Mouse (Mus musculus) megakaryocyte progenitor cell, adult 5-6 weeks (primary cell): ENCODE results near the gene Ajm1. TPM values are rescaled to one million over a fixed set of nuclear protein-coding genes. Genes with fewer than 3 reads are reported as not detected.

Source experiments
- ATAC-seq: replicated peaks from 2 replicates; pipeline ENCODE4 v1.8.0; 2016; ENCODE audit warnings: mild to moderate bottlenecking, moderate TSS enrichment, inconsistent platforms; ENCODE audit not compliant: poor library complexity
- total RNA-seq, 2 experiments: library from RNA; stranded (forward) in 1 of 2; stranded (reverse) in 1 of 2; fragments of 157-497, 149-512 nt in 1 of 2; fragments of 200-1000 nt in 1 of 2; gene quantifications; 2 replicates each; pipeline versions ENCODE4 v1.2.3 to v1.2.4; 2015 to 2017

Ajm1 gene
- not detected in 2 replicates for total RNA-seq (2015)
- 0.10 TPM in 1 of 2 replicates, not detected in the other for total RNA-seq (2017)

- peak; percentile 74 for ATAC-seq
These were observed at the start of gene Ajm1 for GRCm38 (mm10) chr2:25581294-25581864. Gene Ajm1 (minus strand): TSS chr2:25581757.

- ATAC-seq = no peak
These were observed 47.2 kb upstream of the Ajm1 start for GRCm38 (mm10) chr2:25628738-25629137.

GRCm38 (mm10) chr2:25627811-25628210 is 46.3 kb upstream of the Ajm1 start, which contains the start of gene Fcna:
Gene Fcna (minus strand): TSS chr2:25628030.
- no peak for ATAC-seq

- ATAC-seq = no peak
These were observed 44.4 kb upstream of the Ajm1 start for GRCm38 (mm10) chr2:25625986-25626385.

GRCm38 (mm10) chr2:25621229-25622200 is 40.0 kb upstream of the Ajm1 start, which contains the start of gene Tmem141:
Gene Tmem141 (minus strand): TSS chr2:25622005.
- ATAC-seq = peak; percentile 88

- no peak for ATAC-seq
These were observed 39.3 kb upstream of the Ajm1 start for GRCm38 (mm10) chr2:25620852-25621228.

GRCm38 (mm10) chr2:25620386-25620785 is 38.8 kb upstream of the Ajm1 start:
- peak; percentile 33 for ATAC-seq

GRCm38 (mm10) chr2:25617578-25617977 is 36.0 kb upstream of the Ajm1 start, which contains the start of gene Ccdc183:
Gene Ccdc183 (minus strand): TSS chr2:25617678.
- no peak for ATAC-seq

GRCm38 (mm10) chr2:25616398-25616797 is 34.8 kb upstream of the Ajm1 start:
- ATAC-seq = no peak

GRCm38 (mm10) chr2:25608671-25609070 is 27.1 kb upstream of the Ajm1 start:
- peak; percentile 24 for ATAC-seq

GRCm38 (mm10) chr2:25607761-25608622 is 26.4 kb upstream of the Ajm1 start, which contains the start of gene Rabl6:
Gene Rabl6 (minus strand): TSS chr2:25608521.
- peak; percentile 88 for ATAC-seq

GRCm38 (mm10) chr2:25602526-25602925 is 21.0 kb upstream of the Ajm1 start:
- ATAC-seq = no peak

- ATAC-seq = no peak
These were observed 18.5 kb upstream of the Ajm1 start for GRCm38 (mm10) chr2:25600037-25600436.

- ATAC-seq = no peak
These were observed 17.2 kb upstream of the Ajm1 start for GRCm38 (mm10) chr2:25598749-25599148.

- ATAC-seq = no peak
These were observed 15.4 kb upstream of the Ajm1 start for GRCm38 (mm10) chr2:25596765-25597510.

- peak; percentile 87 for ATAC-seq
These were observed 10.3 kb upstream of the Ajm1 start for GRCm38 (mm10) chr2:25591863-25592262.

- no peak for ATAC-seq
These were observed 6.8 kb upstream of the Ajm1 start for GRCm38 (mm10) chr2:25588227-25588907.

GRCm38 (mm10) chr2:25587290-25587689 is 5.7 kb upstream of the Ajm1 start:
- no peak for ATAC-seq

- no peak for ATAC-seq
These were observed 4.0 kb upstream of the Ajm1 start for GRCm38 (mm10) chr2:25585601-25586000.
